Mouse (Mus musculus): Measurements from ENCODE around the gene Eif2b1. TPM values are rescaled to one million over a fixed set of nuclear protein-coding genes. Genes with fewer than 3 reads are reported as not detected.

Gene Eif2b1
- polyA plus RNA-seq, 1 experiment from 2014 or later = 69.5 TPM

DNA sequence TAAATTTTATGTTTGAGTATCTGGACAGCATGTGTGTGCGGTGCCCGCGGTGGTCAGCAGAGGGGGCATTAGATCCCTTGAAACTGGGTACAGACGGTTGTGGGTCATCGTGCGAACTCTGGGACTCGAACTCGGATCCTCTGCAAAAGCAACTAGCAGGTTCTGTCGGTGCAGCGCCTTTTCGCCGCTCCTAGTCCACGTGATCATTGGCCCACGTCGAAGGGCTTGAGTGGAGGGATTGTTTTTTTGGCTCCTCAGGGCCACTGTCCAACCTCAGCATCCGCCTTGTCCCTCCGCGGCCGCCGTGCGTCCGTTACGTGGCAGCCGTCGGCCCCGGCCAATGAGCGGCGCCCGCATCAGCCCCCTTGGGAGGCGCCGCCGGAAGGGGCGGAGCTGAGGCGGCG, 38.5 kb downstream of the Eif2b1 start, which contains the start of gene Tmed2:
Gene Tmed2 (plus strand): TSS at position 313 of the 404 bp plus-strand sequence.
- H3K9me3 ChIP-seq (replicated peaks) = no peaks in the 10 kb centered on the region
- peak within 1 kb of the TSS; percentile 95 for H3K9ac ChIP-seq
- peak; percentile 96 for ATAC-seq (ENCODE audit: low FRiP score)
- H3K4me1 ChIP-seq = peaks cover 11% of the 10 kb centered on the region
- H3K36me3 ChIP-seq = peaks cover 19% of the 10 kb centered on the region
- H3K27me3 ChIP-seq = 0 out of 2 replicates have a peak, but pooled peaks cover 9% of the 10 kb centered on the region
- peak within 1 kb of the TSS; percentile 84 for H3K27ac ChIP-seq
- under 1% methylated on average over 35 of the region's 35 CpGs for WGBS
- H3K4me3 ChIP-seq = peak within 1 kb of the TSS; percentile 97
- H3K4me2 ChIP-seq (replicated peaks) = peak within 1 kb of the TSS; percentile 83

DNA sequence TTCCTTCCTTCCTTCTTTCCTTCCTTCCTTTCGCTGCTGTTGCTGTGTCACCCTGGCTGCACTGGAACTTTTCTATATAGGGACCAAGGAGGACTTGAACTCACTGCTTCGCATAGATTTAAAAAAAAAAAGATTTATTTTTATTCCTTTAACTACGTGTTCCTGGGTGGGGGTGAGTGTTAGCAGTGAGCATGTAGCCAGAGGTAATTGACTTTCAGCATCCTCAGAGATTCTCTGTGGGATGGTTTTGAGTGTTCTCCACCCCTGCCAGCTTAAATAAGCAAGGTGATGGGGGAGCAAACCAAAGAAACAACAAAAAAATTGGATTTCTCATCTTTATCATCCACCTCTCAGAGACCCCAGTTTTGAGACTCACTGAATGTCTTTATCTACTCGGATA, 39.0 kb downstream of the Eif2b1 start:
- H3K4me2 ChIP-seq (replicated peaks) = peak overlapping the region; percentile 42
- 0 out of 2 replicates have a peak, but pooled peaks cover 9% of the 10 kb centered on the region for H3K27me3 ChIP-seq
- H3K9me3 ChIP-seq (replicated peaks) = no peaks in the 10 kb centered on the region
- H3K4me1 ChIP-seq = peaks cover 11% of the 10 kb centered on the region
- H3K36me3 ChIP-seq = peaks cover 14% of the 10 kb centered on the region
- WGBS = 80% methylated on average over 4 of the region's 4 CpGs
- H3K4me3 ChIP-seq = peak overlapping the region; percentile 97; the same call in 1 of the 2 replicates
- H3K9ac ChIP-seq = no peak overlapping the region
- no peak for ATAC-seq (ENCODE audit: low FRiP score)
- H3K27ac ChIP-seq = peak overlapping the region; percentile 73

DNA sequence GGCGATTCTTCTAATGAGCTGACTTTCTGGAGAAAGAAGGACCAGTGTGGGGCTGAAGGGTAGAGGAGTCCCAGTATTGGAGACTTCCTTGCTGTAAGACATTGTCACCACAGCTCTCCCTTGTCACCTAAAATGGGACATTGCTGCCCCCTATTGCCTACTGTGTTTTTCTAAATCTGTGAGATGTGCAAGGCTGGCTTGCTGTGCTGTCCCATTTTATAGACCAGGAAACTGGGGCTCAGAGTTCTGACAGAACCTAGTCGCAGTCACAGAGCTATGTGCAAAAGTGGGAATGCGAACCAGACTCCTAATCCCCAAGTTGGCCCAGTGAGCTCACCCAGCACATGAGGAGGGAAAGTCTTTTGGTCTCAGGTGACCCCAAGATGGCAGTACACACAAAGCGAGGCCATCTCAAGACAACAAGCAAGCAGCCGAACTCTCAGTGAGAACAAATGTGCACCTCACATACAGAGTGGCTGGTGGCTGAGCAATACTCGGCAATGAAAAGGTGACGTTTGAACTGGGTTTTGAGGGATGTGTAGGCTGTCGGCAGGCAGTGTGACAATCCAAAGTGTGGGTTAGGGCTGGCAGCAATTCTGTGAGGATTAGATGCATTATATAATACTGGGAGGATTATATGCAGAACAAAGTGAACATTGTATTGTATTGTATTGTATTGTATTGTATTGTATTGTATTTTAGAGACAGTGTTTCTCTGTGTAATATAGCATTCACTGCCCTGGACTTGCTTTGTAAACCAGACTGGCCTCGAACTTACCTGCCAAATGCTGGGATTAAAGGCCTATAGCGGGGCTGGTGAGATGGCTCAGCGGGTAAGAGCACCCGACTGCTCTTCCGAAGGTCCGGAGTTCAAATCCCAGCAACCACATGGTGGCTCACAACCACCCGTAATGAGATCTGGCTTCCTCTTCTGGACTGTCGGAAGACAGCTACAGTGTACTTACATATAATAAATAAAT, 39.8 kb downstream of the Eif2b1 start:
- Histone ChIP-seq H3K36me3 (peaks cover 6% of the 10 kb centered on the region; the same call in 1 of the 2 replicates), H3K9ac (no peak overlapping the region), H3K4me1 (peaks cover 11% of the 10 kb centered on the region), H3K9me3 (replicated peaks) (no peaks in the 10 kb centered on the region), H3K27ac (no peak overlapping the region), H3K27me3 (0 out of 2 replicates have a peak, but pooled peaks cover 9% of the 10 kb centered on the region), H3K4me3 (no peak overlapping the region), H3K4me2 (replicated peaks) (no peak overlapping the region)
- ATAC-seq (ENCODE audit: low FRiP score) = no peak
- 77% methylated on average over 15 of the region's 16 CpGs for WGBS

DNA sequence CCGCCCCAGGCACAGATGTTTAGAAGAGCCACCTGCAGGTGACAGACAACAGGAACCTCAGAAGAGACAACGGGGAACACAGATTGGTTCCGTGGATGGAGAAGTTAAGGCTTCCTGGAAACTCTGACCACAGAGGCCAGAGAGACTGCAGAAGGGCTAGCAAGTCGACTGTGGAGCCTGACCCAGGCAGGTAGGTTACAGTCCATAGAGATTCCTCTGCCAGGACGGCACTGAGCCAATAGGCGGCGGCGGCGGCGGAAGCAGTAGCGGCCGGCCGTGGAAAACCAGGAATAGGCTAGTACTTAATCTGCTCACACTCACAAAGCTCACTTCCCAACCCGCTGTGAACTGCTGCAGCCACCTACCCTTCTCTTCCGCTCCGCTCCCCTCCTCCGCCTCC, 42.2 kb downstream of the Eif2b1 start:
- peaks cover 8% of the 10 kb centered on the region for H3K4me1 ChIP-seq
- H3K36me3 ChIP-seq = no peaks in the 10 kb centered on the region
- H3K4me2 ChIP-seq (replicated peaks) = peak overlapping the region; percentile 27
- peak overlapping the region; percentile 12; the same call in 1 of the 2 replicates for H3K27ac ChIP-seq
- H3K4me3 ChIP-seq = peak overlapping the region; percentile 7; the same call in 1 of the 2 replicates
- no peak for ATAC-seq (ENCODE audit: low FRiP score)
- H3K27me3 ChIP-seq = 0 out of 2 replicates have a peak, but pooled peaks cover 9% of the 10 kb centered on the region
- H3K9me3 ChIP-seq (replicated peaks) = no peaks in the 10 kb centered on the region
- whole genome bisulfite sequencing = 8% methylated on average over 17 of the region's 17 CpGs
- peak overlapping the region; percentile 49; the same call in 1 of the 2 replicates for H3K9ac ChIP-seq

DNA sequence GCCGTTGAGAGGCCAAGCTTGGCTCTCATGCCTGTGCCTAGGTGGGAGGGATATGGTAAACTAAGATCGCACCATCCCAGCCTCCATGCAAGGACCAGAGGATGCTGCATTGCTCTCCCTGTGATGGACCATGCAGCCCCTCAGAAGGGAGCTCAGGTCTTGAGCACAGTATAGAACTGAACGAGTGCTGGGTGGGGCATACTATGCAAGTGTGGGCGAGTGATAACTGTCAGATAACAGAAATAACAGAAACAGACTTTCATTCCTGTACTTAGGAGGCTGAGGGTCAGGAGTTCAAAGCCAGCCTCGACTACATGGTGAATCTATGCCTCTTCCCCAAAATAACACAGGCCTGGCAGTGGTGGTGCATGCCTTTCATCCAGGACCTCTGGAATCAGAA, 43.9 kb downstream of the Eif2b1 start:
- H3K4me1 ChIP-seq = peaks cover 18% of the 10 kb centered on the region
- no peak overlapping the region for H3K27ac ChIP-seq
- no peaks in the 10 kb centered on the region for H3K9me3 ChIP-seq (replicated peaks)
- no peak overlapping the region for H3K9ac ChIP-seq
- no peak overlapping the region for H3K4me3 ChIP-seq
- no peak overlapping the region for H3K4me2 ChIP-seq (replicated peaks)
- no peak for ATAC-seq (ENCODE audit: low FRiP score)
- no peaks in the 10 kb centered on the region for H3K36me3 ChIP-seq
- 0 out of 2 replicates have a peak, but pooled peaks cover 9% of the 10 kb centered on the region for H3K27me3 ChIP-seq
- WGBS = 67% methylated on average over 5 of the region's 5 CpGs

DNA sequence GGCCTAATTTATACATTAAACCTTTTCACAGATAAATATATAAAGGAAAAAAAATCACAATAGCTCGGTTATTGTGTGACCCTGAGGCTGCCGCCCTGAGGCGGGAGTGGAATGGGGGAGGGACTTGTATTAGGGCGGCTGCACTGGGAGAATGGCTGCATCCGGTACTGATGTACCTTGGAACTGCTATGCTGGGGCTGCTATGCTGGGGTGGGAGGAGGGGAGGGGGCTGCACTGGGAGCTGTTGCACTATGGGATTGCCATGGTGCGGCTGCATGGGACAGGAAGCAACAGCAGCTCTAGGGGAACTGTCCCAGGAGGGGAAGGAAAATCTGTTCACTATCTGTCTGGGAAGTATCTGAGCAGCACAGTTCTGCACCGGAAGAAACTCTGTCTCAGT, 46.5 kb downstream of the Eif2b1 start:
- peaks cover 38% of the 10 kb centered on the region for H3K4me1 ChIP-seq
- H3K9ac ChIP-seq = no peak overlapping the region
- no peak overlapping the region for H3K4me2 ChIP-seq (replicated peaks)
- no peak overlapping the region for H3K4me3 ChIP-seq
- ATAC-seq (ENCODE audit: low FRiP score) = no peak
- H3K9me3 ChIP-seq (replicated peaks) = no peaks in the 10 kb centered on the region
- no peaks in the 10 kb centered on the region for H3K36me3 ChIP-seq
- 36% methylated on average over 7 of the region's 7 CpGs for WGBS
- H3K27ac ChIP-seq = no peak overlapping the region
- H3K27me3 ChIP-seq = 0 out of 2 replicates have a peak, but pooled peaks cover 9% of the 10 kb centered on the region

DNA sequence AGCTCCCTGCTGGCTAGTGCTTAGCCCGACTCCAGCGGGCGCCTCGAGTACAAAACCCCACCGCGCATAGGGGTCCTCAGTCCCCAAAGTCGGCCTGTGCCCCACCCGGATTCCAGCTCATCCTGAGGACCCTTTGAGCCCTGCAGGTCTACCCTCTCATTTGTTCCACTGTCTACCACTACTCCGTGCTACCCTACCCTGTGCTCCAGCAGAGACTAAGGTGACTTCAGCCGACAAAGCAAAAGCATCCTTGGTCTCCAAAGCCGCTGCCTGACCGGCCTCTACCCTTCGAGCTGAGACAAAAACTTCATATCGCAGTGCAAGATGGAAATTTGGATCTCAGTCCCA, 47.4 kb downstream of the Eif2b1 start:
- peaks cover 38% of the 10 kb centered on the region for H3K4me1 ChIP-seq
- 9% methylated on average over 14 of the region's 14 CpGs for WGBS

DNA sequence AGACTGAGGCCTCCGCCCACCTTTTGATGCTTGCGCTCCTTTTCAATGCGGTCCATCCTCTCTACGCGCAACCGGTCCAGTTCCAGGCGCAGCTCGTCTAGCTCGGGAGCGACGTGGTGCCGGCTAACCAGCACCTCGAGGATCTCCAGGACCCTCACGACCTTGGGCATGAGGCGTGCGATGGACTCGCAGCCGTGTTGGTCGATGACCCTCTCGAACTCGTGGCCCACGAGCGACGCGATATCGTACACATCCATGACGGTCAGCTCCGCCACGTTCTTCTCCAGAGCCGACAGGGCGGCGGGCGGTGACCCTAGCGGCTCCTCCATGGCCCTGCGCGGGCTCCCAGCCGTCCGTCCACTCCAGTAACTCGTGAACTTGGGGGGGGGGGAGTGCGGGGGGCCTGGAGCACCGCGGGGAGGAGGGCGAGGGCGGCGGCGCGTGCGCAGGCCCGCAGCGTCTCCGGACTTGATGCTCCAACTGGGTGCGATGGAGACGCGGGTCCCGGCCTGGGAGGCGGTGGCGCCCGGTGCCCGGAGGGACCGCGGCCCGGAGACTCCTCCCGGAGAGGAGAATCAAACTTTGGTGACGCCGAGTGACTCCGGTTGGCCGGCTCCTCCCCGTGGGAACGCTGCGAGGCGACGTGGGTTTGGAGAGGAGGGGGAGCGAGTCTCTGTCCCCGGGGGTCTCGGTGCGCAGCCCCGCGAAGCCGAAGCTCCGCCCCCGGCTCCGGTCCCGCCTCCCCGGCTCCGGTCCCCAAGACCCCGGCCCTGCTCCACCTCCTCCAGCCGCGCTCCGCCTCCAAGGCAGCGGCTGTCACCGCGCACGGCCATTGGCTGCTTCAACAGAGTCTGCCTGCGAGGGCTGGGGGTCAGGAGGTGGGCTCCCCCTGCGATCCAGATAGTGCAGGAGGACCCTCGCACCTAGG, 48.0 kb downstream of the Eif2b1 start, which contains the start of gene Rilpl1:
Gene Rilpl1 (minus strand): TSS at position 737 of the 928 bp plus-strand sequence.
- peak; percentile 91 for ATAC-seq (ENCODE audit: low FRiP score)
- H3K9me3 ChIP-seq (replicated peaks) = no peaks in the 10 kb centered on the region

More for the DNA sequence above, 47.4 kb downstream of the Eif2b1 start:
- Histone ChIP-seq H3K27me3 (0 out of 2 replicates have a peak, but pooled peaks cover 3% of the 10 kb centered on the region), H3K4me3 (peak overlapping the region; percentile 81), H3K36me3 (no peaks in the 10 kb centered on the region), H3K27ac (peak overlapping the region; percentile 85), H3K4me2 (replicated peaks) (peak overlapping the region; percentile 73), H3K9me3 (replicated peaks) (no peaks in the 10 kb centered on the region), H3K9ac (peak overlapping the region; percentile 75)
- peak; percentile 51; the same call in 1 of the 2 replicates for ATAC-seq (ENCODE audit: low FRiP score)

DNA sequence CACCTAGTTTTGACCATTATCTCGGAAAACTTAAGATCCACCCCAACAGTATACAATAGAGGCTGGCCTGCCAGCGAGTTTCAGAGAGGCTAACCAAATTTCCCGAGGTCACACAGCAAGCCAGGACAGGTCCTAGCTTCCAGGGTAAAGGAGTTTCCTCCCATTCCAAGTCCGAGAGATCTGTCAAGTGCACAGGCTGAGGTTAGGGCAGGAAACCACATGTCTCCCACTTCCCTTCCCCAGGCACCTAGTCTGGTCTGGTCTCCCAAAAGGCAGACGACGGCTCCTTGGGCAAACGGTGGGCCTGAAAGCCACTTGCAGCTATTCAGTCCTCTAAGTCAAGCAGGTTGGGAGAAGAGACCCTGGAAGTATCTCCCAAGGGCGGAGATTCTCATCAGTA, 49.2 kb downstream of the Eif2b1 start:
- ATAC-seq (ENCODE audit: low FRiP score) = no peak
- no peaks in the 10 kb centered on the region for H3K36me3 ChIP-seq
- peak overlapping the region; percentile 73 for H3K4me2 ChIP-seq (replicated peaks)
- WGBS = 58% methylated on average over 8 of the region's 8 CpGs
- no peaks in the 10 kb centered on the region for H3K27me3 ChIP-seq
- H3K9ac ChIP-seq = peak overlapping the region; percentile 75; the same call in 1 of the 2 replicates
- H3K27ac ChIP-seq = no peak overlapping the region
- peak overlapping the region; percentile 81 for H3K4me3 ChIP-seq
- no peaks in the 10 kb centered on the region for H3K9me3 ChIP-seq (replicated peaks)
- H3K4me1 ChIP-seq = peaks cover 38% of the 10 kb centered on the region

More for the DNA sequence above, 48.0 kb downstream of the Eif2b1 start, which contains the start of gene Rilpl1:
- Histone ChIP-seq H3K36me3 (no peaks in the 10 kb centered on the region), H3K4me2 (replicated peaks) (peak within 1 kb of the TSS; percentile 73), H3K27me3 (0 out of 2 replicates have a peak, but pooled peaks cover 2% of the 10 kb centered on the region), H3K4me1 (peaks cover 38% of the 10 kb centered on the region), H3K9ac (peak within 1 kb of the TSS; percentile 75), H3K4me3 (peak within 1 kb of the TSS; percentile 81), H3K27ac (peak within 1 kb of the TSS; percentile 85)
- WGBS = under 1% methylated on average over 94 of the region's 96 CpGs

DNA sequence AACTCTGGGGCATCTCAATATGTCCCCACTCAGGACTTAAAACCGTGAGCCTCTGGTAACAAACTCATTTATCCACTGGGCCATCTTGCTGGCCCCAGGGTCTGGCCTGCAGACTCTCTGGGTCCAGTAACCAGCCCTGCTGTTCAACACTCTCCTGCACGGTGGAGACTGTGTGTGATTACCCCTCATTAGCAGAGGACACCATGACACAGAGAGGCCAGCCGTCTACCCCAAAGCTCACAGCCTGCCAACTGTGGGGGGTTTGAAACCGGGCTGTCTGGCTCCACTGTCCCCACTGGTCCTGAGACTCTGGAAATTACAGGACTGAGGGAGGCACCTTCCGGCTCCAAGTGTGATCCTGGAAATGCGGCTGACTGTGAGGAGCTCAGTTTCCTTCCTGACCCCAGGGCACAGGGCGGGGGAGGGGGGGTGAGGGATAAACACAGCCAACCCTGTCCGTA, 49.7 kb downstream of the Eif2b1 start:
- H3K27me3 ChIP-seq = no peaks in the 10 kb centered on the region

DNA sequence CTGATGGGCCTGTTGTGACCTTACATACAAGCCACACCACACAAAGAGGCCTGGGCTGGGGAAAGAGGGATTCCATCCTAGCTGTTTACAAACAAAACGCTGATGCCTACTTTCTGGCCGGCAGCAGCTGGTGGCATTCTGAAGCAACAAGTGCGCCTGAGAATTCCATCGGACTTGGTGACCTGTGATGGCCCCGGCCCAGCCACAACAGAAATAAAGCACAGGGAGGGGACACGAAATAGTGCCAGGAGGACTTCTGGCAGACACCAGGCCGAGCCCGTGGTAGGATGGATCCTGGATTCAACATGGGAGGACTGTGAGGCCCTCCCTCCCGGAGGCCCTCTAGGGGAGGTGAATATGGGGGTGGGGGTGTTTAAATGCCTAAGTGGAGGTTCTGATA, 50.1 kb downstream of the Eif2b1 start:
- Histone ChIP-seq H3K4me1 (peaks cover 38% of the 10 kb centered on the region), H3K27me3 (no peaks in the 10 kb centered on the region), H3K4me2 (replicated peaks) (peak overlapping the region; percentile 73), H3K9ac (peak overlapping the region; percentile 53; the same call in 1 of the 2 replicates), H3K4me3 (peak overlapping the region; percentile 81), H3K36me3 (no peaks in the 10 kb centered on the region), H3K27ac (no peak overlapping the region), H3K9me3 (replicated peaks) (no peaks in the 10 kb centered on the region)
- 29% methylated on average over 9 of the region's 9 CpGs for WGBS
- ATAC-seq (ENCODE audit: low FRiP score) = no peak

More for the DNA sequence above, 49.7 kb downstream of the Eif2b1 start:
- Histone ChIP-seq H3K36me3 (no peaks in the 10 kb centered on the region), H3K27ac (no peak overlapping the region), H3K4me1 (peaks cover 38% of the 10 kb centered on the region), H3K4me2 (replicated peaks) (peak overlapping the region; percentile 73), H3K4me3 (peak overlapping the region; percentile 81), H3K9me3 (replicated peaks) (no peaks in the 10 kb centered on the region), H3K9ac (peak overlapping the region; percentile 53; the same call in 1 of the 2 replicates)
- WGBS = 30% methylated on average over 8 of the region's 8 CpGs
- ATAC-seq (ENCODE audit: low FRiP score) = no peak

Measured in hindbrain, embryonic 12.5 days (tissue).